Mouse (Mus musculus) CD4-positive, CD25-positive, alpha-beta regulatory T cell, adult 4 months (primary cell): ENCODE measurements around the gene Aplp2. TPM values are rescaled to one million over a fixed set of nuclear protein-coding genes. Genes with fewer than 3 reads are reported as not detected.

ENCODE experiments used
- ATAC-seq: one replicate; pipeline ENCODE4 v1.8.0; 2017
- polyA plus RNA-seq, 2 experiments: library from polyadenylated mRNA; unstranded; fragments of 100-300 nt; shearing (Covaris generic); gene quantifications; one replicate each; pipeline ENCODE4 v1.2.1; 2017

The Aplp2 gene
- polyA plus RNA-seq, 2 experiments from 2014 or later: 82.6 to 83.2 TPM

DNA sequence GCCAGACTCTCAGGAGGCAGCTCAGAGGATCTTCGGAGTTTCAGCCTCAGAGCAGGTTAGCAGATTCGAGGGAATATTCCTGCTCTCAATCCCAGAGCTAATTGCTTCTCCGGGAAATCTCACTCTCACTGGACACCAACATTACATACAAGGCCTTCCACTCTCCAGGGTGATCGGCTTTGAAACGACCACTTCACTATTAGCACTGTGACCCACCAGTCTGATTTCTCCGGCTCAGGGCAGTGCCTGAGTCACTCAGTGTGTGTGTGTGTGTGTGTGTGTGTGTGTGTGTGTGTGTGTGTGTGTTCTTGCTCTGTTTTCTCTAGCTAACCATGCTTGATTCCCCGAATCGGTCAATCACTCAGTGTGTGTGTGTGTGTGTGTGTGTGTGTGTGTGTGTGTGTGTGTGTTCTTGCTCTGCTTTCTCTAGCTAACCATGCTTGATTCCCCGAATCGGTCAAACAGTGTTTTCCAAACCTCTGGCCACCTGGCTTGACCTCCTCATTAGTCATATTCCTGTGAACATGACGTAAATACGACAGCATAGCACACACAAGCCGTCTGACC is 89.1 kb downstream of the Aplp2 start:
- no peak for ATAC-seq

DNA sequence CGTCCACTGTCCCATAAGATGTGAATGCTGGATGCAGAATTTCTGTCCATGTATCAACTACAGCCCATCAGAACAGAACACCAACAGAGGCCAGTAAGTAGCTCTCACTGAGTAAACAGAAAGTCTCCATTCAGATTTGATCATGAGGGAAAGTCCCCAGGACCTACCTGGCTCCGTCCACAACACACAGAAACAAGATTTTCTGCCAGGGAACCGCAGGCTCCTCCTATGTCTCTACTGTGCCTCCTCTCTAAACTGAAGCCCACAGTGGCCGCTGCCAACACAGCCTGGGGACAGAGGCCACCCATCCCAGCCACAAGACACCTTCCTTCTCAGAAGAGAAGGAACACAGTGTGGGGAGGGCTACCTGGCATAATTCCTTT is 91.1 kb downstream of the Aplp2 start:
- peak; percentile 78 for ATAC-seq

DNA sequence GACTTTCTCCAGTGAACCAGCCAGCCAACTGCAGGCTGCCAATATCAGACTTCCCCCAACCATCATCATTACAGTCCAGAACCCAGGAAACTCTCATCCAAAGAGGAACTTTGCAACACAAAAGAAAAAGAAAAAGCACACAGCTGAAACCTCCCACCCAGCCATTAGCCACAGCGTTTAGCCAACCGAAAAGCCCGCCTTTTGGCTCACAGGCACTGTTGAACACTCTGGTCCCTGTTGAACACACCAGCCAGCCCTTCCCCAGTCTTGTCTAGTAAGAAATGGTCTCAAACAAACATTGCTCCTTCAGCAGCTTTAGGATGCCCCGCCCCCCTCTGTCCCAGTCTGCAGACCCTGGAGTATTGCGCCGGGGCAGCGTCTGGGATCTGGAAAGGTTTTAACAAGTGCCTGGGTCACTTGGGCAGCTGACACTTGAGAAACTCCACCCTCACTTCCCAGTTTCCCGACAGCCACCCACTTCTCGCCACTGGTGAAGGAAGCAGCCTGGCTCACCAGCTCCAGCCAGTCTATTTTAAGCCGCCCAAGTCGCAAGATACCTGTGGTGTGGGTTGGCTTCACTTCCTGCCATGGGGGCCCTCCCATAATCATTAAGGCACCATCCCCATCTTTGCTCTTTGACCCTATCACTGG is 91.6 kb downstream of the Aplp2 start:
- ATAC-seq: peak; percentile 57

DNA sequence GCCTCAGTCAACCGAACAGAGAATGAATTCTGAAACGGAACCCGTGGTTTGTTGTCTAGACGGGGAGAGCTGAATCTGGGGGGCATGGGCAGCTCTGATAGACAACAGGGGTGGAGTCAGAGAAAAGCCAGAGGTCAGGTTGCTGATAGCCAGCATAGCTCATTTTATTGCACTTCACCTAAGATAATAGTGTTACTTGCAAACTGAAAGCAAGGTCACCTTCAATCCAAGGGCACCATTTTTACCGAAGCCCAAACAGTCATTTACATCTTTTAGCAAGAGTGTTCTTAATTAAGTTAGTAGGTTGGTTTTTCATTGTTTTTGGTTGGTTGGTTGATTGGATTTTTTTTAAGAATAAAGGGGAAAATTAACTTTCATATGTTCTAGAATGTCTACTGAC is 92.2 kb downstream of the Aplp2 start:
- ATAC-seq: no peak

DNA sequence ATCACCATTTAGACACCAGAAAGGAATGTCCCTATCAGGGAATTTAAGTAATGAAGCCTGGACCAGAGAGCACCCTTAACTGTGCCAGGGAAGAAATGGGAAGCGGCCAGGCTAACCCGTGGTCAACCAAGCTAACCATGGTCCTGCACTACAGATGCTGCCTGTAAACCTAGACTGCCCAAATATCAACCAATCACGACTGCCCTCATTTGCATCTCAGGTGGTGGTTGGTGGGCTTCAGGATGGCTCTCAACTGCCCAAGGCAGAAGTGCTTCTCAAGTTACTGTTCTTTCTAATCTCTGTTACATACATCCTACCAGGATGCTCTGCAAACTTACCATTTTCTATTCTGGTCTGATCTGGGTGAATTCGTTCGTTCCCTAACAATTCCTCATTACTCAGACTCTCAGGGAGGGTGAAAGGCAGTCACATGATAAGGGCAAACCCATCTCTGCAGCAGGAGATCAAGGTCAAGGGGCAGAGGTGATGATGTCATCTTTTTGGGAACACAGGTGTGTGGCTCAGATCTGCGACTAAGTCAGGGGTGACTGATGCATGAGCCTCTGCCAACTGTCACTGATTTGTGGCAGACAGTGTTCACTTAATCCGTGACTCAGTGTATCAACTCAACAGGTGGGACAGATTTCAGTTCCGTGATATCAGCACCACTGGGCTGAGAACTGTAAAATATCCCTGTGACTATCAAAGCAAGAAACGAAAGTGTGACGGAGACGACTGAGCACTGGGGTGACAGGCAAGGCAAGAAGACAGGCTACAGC is 92.9 kb downstream of the Aplp2 start:
- no peak for ATAC-seq

DNA sequence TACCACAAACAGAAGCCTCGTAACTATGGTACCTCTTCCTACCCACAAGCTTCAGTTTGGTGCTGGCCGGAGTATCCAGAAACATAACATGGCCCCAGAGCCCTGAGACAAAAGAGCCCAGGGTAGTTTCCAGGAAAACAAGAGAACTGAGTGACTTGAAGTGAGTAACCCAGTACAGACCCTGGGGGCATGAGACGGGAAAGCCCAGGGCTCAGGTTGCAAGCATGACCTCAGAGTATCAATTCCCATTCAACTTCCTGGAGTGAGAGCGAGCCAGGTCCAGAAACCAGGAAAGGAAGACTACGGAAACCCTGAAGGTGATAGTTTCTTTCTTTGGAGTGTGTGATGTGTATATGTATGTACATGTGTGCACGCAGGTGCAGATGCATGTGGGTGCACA is 94.1 kb downstream of the Aplp2 start:
- no peak for ATAC-seq

DNA sequence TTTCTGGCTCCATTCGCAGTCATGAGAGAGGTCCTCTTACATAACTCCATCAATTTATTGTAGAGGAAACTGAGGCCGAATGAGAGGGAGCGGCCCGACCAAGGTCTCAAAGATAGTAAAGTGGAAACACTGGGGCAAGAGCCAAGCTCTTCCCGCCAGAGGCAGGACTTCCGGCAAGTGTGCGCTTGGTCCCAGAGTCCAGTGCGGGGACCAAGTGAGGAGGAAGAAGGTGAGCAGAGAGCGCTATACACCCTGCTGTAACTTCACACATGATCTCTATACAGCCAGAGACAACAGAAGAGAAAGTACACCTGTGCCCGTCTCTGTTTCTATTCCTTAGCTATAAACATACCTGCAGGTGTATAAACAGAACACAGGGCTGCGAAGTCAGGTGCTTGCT is 94.5 kb downstream of the Aplp2 start:
- ATAC-seq: no peak

DNA sequence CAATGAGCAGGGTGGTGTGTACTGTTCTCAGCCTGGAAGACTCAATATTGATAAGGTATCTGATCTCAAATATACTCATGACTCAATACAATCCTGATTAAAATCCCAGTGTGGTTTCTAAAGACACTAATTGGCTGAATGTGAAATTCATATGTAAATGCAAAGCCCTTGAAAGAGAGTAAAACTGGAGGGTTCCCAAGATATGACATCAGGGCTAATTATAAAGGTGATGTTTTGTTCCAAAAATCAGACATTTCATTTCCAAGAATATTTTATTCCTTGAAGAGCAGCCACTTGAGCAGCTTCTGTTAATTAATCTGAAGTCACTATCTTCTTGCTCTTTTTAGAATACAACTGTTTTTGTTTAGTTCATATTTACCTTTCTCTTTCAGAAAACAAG is 96.0 kb downstream of the Aplp2 start:
- ATAC-seq: no peak

DNA sequence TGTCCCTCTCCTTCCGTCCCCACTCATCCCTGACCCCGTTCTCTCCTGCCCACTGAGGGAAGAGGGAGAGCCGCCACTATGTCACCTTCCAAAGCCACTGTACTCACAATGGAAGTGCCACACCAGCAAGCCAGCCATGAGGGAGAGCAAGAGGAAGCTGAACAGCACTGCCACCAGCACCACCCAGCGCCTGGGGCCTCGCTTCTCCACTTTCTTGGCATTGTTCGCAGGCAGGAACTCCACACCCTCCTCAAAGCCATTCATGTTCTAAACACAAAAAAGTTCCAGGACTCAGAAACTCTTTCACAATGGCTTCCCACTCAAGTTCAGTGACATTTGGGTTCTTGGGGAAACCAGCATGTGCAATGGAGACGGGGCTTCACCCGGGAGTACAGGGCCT is 103.2 kb downstream of the Aplp2 start:
- no peak for ATAC-seq

Other genes starting within 250 kb of the Aplp2 start
- gene Zbtb44, start 181.2 kb downstream of the Aplp2 start, polyA plus RNA-seq: 1 to 10 TPM; 6.3 to 6.8 TPM
- gene St14, start 80.0 kb downstream of the Aplp2 start, polyA plus RNA-seq: 1 to 10 TPM; 4.1 to 6.1 TPM
- 10 to 100 TPM in 1 of 2 experiments, 1 to 10 TPM in 1; 9.6 to 10.1 TPM for gene Prdm10, start 68.7 kb upstream of the Aplp2 start, polyA plus RNA-seq
- gene Nfrkb, start 174.4 kb upstream of the Aplp2 start, polyA plus RNA-seq: 10 to 100 TPM; 37.1 to 54.1 TPM